Mouse (Mus musculus) c-Kit-positive CD71-positive TER-119-positive erythroid progenitor cells, embryonic 14.5 days (primary cell): ENCODE results near the gene Dnah7b.
"Not testable (repeated sequence)": the region's sequence is repeated elsewhere in the genome, so short reads cannot be mapped to it uniquely, and the experiment has no call there.

Source experiments
- DNase-seq: peaks from one replicate; pipeline ENCODE4 v3.0.0-alpha.2; 2013; ENCODE audit warnings: low spot score

The Dnah7b gene

DNA sequence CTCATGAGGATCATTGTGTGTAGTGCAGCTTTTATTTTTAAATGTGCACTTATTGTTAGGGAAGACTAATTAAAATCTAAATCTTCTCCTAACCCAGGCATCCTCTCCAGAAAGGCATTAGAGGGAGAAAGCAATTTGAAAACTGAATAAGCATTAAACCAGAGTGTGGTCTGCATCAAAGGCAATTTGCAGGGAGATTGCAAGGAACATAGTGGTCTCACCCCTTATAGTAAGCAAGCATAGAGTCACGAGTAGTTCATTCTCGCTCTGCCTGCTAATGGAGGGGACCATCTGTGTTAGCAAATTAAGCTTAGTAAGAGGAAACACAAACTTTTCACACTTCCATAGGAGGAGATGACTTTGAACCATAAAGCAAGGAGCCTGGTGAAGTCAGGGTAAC lies 228.3 kb downstream of the Dnah7b start:
- not testable (repeated sequence) for DNase-seq

DNA sequence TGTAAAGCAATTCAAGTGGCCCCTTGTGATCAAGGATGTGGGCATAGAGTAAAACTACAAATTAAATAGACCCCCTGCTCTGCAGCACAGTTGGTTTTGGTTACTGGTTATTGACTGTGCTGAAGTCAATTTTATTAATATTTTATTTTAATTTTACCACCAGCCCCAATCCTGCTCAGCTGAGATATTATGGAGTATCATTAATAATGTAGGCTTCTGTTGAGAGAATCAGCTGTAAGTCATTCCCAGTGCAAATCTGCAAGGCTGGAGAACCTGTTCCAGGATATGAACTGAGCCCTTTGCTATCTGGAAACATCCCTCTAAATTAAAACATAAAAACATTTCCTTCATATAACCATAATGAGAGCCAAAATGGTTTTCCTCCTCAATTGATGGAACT lies 259.8 kb downstream of the Dnah7b start:
- DNase-seq = not testable (repeated sequence)

DNA sequence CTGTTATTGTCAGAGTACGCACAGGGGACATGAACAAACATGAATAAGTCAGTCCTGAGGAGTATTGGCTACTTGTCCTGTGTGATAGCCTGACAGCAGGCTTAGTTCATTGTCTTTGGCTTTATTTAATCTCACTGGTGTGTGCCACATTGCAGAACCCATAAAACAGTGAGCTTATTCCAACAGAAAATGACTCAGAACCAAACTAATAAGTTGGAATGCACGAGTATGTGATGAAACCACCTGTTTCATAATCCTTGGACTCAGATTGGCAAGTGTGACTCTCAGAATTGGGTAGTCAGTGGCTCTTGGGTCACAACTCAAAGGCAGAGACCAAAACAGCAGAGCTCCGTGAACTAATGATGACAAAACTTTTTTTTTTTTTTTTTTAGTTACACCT lies 279.2 kb downstream of the Dnah7b start:
- not testable (repeated sequence) for DNase-seq

DNA sequence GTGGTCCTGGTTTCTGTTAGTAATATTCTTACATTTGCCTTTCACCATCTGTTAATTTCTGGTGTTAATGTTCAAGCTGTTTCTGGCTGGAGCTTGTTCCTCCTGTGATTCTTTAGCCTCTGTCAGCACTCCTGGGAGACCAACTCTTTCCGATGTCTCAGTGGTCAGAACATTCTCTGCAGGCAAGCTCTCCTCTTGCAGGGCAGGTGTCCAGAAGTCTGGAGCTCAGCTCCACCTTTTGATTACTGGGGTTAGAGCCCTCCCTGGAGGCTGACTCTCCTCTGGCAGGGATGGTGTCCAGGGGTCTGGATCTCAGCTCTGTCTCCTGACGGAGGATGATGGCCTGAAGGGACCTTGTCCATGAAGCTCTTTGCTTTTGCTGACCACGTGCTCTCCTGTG lies 314.5 kb downstream of the Dnah7b start:
- not testable (repeated sequence) for DNase-seq

DNA sequence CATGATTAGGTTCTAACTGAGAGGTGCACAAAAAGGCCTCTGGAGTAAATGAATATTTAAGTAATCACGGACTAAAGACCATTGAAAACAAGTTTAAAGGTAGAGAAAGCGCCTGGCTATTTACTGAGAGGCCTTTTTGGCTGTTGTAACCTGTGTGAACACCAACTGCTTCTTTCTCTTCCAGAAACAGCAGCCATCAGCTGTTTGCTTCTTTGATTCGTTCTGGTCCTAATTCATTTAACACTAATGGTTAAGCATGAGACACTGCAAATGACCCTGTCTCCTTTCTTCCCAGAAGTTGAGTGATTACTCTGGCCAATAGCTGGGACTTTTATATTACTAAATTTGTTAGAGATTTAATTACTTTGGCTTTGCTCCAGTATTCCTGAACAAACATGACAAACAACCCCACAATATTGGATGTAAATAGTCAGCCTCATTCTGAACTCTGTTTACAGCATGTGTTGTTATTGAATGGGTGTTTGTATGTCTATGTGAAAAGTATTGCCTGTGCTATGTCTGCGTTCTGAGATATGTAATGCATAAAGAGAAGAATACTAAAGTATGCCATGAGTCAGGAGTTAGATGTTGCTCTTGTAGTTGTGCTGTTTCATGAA lies 328.7 kb downstream of the Dnah7b start:
- not testable (repeated sequence) for DNase-seq

DNA sequence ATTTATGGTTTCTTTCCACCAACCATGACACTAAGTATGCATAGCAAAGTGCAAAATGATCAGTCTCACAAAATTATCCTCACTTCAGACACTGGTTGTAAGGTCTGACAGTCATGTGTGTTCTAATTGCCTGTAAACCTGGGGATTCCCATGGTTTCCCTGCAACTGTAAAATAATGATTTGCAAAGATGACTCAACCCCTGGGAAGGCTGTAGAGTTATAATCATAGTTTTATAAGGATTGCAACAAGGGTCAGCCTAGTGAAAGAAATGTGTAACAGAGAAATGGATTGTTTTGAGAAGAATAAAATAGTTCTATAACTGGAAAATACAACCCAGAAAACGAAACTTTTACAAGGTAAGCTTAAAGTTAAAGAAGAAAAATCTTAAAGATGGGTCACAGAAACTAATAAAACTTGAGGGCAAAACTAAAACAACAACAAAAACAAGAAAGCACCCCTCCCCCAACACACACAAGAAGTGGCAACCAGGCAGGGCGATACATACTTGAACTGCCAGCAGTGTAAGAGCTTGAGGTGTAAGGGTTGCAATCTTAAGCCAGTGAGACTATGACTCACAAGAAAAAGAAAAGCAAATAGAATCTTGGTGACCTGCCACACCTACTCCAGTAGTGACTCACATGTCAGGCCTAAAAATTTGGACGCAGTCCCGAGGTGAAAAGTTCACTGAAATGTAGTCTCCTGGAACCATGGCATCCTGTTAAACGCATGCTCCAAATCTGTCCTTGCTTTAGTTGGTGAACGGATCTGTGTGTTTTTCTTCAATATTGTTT lies 342.4 kb downstream of the Dnah7b start:
- DNase-seq = no peak

DNA sequence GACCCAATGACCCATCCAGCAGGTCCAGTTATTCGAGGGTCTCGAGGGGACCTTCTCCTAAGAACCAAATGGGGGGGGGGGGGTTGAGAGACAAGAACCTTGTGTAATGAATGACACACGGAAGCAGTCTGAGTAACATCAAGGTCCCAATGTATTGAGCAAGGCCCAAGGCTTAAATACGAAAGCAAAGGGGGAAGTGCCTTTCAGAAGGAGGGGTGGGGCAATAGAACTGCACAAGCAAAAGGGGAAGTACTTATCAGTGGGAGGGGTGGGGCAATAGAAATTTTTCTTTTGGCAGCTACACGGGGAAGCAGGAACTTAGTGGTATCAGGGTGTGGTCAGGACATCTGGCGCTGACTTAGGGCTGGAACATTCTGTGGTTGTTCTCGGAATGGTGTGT lies 348.7 kb downstream of the Dnah7b start:
- not testable (repeated sequence) for DNase-seq

DNA sequence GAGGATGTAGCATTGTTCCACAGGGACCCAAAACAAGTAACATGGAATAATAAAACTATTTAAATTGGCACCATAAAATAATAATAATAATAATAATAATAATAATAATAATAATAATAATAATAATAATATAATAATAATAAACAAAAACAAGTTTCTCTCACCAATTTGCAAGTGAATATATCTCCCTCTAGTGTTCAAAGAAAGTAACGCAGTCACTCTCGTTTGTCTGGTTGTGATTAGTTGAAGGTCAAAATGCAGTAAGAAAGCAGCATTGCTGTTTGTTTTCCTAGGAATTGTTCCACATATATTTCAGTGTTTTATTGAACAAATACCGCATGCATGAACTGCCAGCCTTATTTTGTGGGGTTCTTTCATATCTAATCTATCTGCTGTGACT lies 350.8 kb downstream of the Dnah7b start:
- peak; percentile 13 for DNase-seq

DNA sequence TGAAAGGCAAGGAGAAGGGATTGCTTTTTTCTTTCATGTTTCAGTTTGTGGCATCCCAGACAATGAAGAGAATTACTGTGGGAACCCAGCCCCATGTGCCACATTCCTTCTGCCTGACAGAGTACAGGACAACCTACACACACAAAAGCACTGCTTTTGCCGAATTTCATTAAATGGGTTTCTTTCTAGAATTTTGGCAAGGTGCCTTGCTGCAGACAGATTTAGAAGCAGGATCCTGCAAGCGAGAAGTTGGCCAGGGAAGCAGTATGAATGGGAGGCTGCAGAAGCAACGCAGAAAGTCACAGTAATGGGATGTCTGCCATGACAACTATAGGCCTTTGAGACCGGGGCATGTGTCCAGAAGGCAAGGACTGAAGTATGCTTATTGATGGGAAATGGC lies 352.9 kb downstream of the Dnah7b start:
- DNase-seq = not testable (repeated sequence)
